Mouse (Mus musculus): ENCODE data around the gene Tinag.

DNA sequence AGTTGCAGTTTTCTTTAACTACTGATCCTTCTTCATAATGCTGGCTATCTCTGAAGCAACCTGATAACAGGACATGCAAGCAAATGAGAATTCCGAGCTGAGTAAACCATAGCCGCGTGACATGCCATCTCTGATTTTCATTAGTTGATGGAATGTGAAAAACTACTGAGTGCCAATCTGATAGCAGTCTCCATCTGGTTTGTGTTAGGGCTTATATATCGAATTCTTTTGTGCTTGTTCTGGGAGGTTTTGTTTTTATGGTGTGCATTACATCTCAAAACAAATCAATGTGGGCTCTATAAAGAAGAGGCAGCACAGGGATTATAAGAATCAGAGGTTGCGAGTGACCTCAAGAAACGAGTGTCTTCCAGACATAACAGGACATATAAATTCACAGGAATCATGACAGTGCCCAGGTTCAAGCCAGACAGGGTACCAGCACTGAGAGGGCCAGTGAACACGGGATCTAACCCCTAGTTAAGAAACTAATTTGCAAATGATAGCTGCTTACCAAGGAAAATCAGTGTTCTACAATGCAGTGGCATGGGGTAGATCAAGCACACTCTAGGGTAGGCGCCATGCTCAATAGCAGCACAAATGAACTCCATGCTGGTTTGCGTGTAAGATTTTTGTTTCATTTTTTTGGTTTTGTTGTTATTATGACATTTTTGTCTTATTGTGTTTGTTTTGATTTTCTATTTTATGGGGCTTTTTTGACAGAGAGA is 13.0 kb downstream of the Tinag start:
- no peak for TF ChIP-seq POLR2A (IDR thresholded peaks at IDR 0.05; ENCODE audit: borderline replicate concordance, extremely low read depth, low read depth, low read length)
- no peak for TF ChIP-seq CTCF (IDR thresholded peaks at IDR 0.05; ENCODE audit: insufficient read depth, low read length)

Measured in lung, adult 2 months (tissue).